Mouse (Mus musculus) heart, adult 18-20 months (tissue): ENCODE results near the gene Zmynd19. TPM values are rescaled to one million over a fixed set of nuclear protein-coding genes. Genes with fewer than 3 reads are reported as not detected.

Source experiments
- microRNA-seq, 2 experiments: library from miRNA; unstranded; fragments of <30 nt; microRNA quantifications; one replicate each; pipeline ENCODE4 v1.2.0; 2022
- total RNA-seq, 2 experiments: library from RNA; stranded (reverse); gene quantifications; 2 replicates each; pipeline ENCODE4 v1.2.3; 2021

The Zmynd19 gene
- total RNA-seq, 2 experiments from 2014 or later = 15.3 to 20.2 TPM

Small RNA genes within 50 kb of the gene (microRNA-seq; reads per million reads assigned to microRNA genes)
- gene Gm22875 = 0 reads per million in 2 experiments

Other genes starting within 250 kb of the Zmynd19 start
- under 1 TPM; 0.17 to 0.31 TPM for gene Cacna1b, start 186.6 kb upstream of the Zmynd19 start, total RNA-seq
- 10 to 100 TPM; 21.7 to 26.9 TPM for gene Ehmt1, start 30.2 kb upstream of the Zmynd19 start, total RNA-seq
- gene Arrdc1, start 14.5 kb upstream of the Zmynd19 start, total RNA-seq = 1 to 10 TPM; 3.1 to 5.6 TPM
- gene Dph7, start 12.6 kb downstream of the Zmynd19 start, total RNA-seq = 1 to 10 TPM; 4.6 to 7.3 TPM
- gene Mrpl41, start 25.3 kb downstream of the Zmynd19 start, total RNA-seq = 100 to 1,000 TPM in 1 of 2 experiments, 10 to 100 TPM in 1; 96.3 to 114 TPM
- gene Pnpla7, start 26.2 kb downstream of the Zmynd19 start, total RNA-seq = 10 to 100 TPM; 23.1 to 26.2 TPM
- gene Nsmf, start 104.6 kb downstream of the Zmynd19 start, total RNA-seq = 10 to 100 TPM; 11.2 to 13.6 TPM
- gene Entpd8, start 130.5 kb downstream of the Zmynd19 start, total RNA-seq = not detected
- gene Noxa1, start 145.4 kb downstream of the Zmynd19 start, total RNA-seq = not detected
- 1 to 10 TPM; 6.9 to 8.3 TPM for gene Nrarp, start 231.0 kb downstream of the Zmynd19 start, total RNA-seq
- gene Tor4a, start 247.1 kb downstream of the Zmynd19 start, total RNA-seq = 1 to 10 TPM; 4.0 to 4.6 TPM